Mouse (Mus musculus): ENCODE data around the gene Gm21987. TPM values are rescaled to one million over a fixed set of nuclear protein-coding genes. Genes with fewer than 3 reads are reported as not detected.

Gm21987 gene
- polyA plus RNA-seq, 1 experiment from 2014 or later, result not detected

- DNase-seq (ENCODE audit: low spot score), result no peak
- peaks cover 11% of the 10 kb centered on the region for H3K4me1 ChIP-seq (replicated peaks; ENCODE audit: control insufficient read depth, insufficient read depth, low read length)
- no peak for ATAC-seq (ENCODE audit: low FRiP score)
- H3K4me3 ChIP-seq (replicated peaks; ENCODE audit: low read length), result no peak overlapping the region
- H3K27me3 ChIP-seq (ENCODE audit: control insufficient read depth, insufficient read depth, low read length), result no peaks in the 10 kb centered on the region
- H3K36me3 ChIP-seq (replicated peaks; ENCODE audit: control insufficient read depth, insufficient read depth), result no peaks in the 10 kb centered on the region
- WGBS, result 94% methylated on average over 7 of the region's 7 CpGs
- no peak overlapping the region for H3K27ac ChIP-seq
- H3K9me3 ChIP-seq (ENCODE audit: control insufficient read depth, low read length), result no peaks in the 10 kb centered on the region
- H3K9ac ChIP-seq, result no peak overlapping the region
- no peak overlapping the region for H3K4me2 ChIP-seq (replicated peaks)
These were observed 56.8 kb downstream of the Gm21987 start for GRCm38 (mm10) chr16:38403639-38404038.

DNA sequence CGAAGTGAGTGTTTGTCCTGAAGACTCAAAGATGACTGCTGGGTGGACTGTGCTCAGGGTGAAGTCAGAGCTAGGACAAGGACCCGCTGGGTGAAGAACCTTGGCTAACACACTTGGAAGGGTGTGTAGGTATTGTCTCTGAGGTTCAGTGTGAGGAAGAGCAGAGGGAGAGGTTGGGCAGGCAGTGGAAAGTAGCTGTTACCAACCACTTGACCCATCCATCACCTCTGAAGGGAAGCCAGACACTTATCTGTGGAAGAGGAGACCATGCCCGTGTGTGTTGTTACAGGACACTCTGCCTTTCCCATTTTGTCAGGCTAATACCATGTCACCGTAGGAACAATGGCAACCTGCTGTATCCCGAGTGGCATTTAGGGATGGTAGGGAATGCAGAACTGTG is 59.5 kb downstream of the Gm21987 start:
- no peaks in the 10 kb centered on the region for H3K27me3 ChIP-seq (ENCODE audit: control insufficient read depth, insufficient read depth, low read length)
- H3K9ac ChIP-seq, result no peak overlapping the region
- no peaks in the 10 kb centered on the region for H3K9me3 ChIP-seq (ENCODE audit: control insufficient read depth, low read length)
- ATAC-seq (ENCODE audit: low FRiP score) (no peak), DNase-seq (ENCODE audit: low spot score) (no peak)
- WGBS, result 68% methylated on average over 5 of the region's 5 CpGs
- no peak overlapping the region for H3K4me2 ChIP-seq (replicated peaks)
- no peak overlapping the region for H3K4me3 ChIP-seq (replicated peaks; ENCODE audit: low read length)
- no peaks in the 10 kb centered on the region for H3K36me3 ChIP-seq (replicated peaks; ENCODE audit: control insufficient read depth, insufficient read depth)
- no peaks in the 10 kb centered on the region for H3K4me1 ChIP-seq (replicated peaks; ENCODE audit: control insufficient read depth, insufficient read depth, low read length)
- no peak overlapping the region for H3K27ac ChIP-seq

DNA sequence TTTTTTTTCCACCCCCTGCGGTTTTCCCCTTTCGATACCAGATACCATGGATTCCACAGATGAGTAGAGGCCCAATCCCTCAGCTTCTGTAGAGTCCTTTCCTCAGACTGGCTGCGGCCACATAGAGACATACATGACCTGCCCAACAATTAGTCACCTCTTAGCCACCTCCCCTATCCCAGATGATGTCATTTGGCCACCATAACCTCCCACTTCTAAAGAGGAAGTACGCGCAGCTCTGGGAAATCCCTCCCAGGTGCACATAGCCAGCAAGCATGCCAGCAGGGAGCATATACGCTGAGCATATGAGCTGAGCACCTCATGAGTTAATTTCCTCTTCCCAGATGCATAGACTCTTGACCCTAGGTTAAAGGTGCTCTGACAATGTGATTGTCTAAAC is 59.9 kb downstream of the Gm21987 start:
- Histone ChIP-seq H3K27me3 (ENCODE audit: control insufficient read depth, insufficient read depth, low read length) (no peaks in the 10 kb centered on the region), H3K9ac (no peak overlapping the region), H3K27ac (no peak overlapping the region), H3K9me3 (ENCODE audit: control insufficient read depth, low read length) (no peaks in the 10 kb centered on the region), H3K4me2 (replicated peaks) (no peak overlapping the region), H3K4me3 (replicated peaks; ENCODE audit: low read length) (no peak overlapping the region), H3K4me1 (replicated peaks; ENCODE audit: control insufficient read depth, insufficient read depth, low read length) (no peaks in the 10 kb centered on the region), H3K36me3 (replicated peaks; ENCODE audit: control insufficient read depth, insufficient read depth) (no peaks in the 10 kb centered on the region)
- WGBS, result 83% methylated on average over 6 of the region's 6 CpGs
- no peak for DNase-seq (ENCODE audit: low spot score)
- no peak for ATAC-seq (ENCODE audit: low FRiP score)

DNA sequence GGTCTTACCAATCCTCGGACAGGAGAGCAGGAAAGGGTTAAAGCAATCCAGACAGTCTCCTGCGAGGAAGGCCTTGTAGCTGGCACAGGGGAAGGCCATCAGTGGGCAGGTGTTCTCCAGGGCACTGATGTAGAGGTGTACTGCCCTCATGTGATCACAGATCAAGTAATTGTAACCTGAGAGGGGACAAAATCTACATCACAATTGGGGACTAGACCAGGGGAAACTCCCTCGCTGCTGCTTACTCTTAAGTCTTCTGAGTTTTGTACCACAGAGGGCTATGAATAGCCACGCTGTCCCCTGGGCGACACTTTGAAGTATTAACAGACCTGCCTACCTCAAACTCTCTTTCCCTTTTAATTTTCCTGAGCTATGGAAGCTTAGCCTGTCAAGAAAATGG is 60.7 kb downstream of the Gm21987 start:
- Histone ChIP-seq H3K4me3 (replicated peaks; ENCODE audit: low read length) (no peak overlapping the region), H3K27me3 (ENCODE audit: control insufficient read depth, insufficient read depth, low read length) (no peaks in the 10 kb centered on the region), H3K36me3 (replicated peaks; ENCODE audit: control insufficient read depth, insufficient read depth) (no peaks in the 10 kb centered on the region), H3K4me1 (replicated peaks; ENCODE audit: control insufficient read depth, insufficient read depth, low read length) (no peaks in the 10 kb centered on the region), H3K4me2 (replicated peaks) (no peak overlapping the region), H3K9me3 (ENCODE audit: control insufficient read depth, low read length) (no peaks in the 10 kb centered on the region), H3K27ac (no peak overlapping the region), H3K9ac (no peak overlapping the region)
- DNase-seq (ENCODE audit: low spot score) (no peak), ATAC-seq (ENCODE audit: low FRiP score) (no peak)
- WGBS, result 38% methylated on average over 5 of the region's 5 CpGs

DNA sequence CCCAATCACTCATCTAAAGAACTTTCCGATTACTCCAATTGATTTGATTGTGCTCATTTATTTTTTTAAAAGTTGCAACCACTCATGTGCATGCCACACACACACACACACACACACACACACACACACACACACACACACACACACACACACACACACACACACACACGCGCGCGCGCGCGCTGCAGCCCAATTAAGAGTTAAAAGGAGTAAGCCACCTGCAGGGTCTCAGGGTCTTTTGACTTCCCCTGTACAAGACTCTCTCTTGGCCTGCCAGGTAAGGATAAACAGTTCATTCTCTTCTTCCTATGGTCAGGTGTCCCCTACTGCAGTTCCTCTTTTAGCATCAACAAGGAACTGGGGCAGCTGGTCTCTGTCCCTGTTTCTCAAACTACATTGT is 61.6 kb downstream of the Gm21987 start:
- Histone ChIP-seq H3K4me1 (replicated peaks; ENCODE audit: control insufficient read depth, insufficient read depth, low read length) (no peaks in the 10 kb centered on the region), H3K9ac (no peak overlapping the region), H3K36me3 (replicated peaks; ENCODE audit: control insufficient read depth, insufficient read depth) (no peaks in the 10 kb centered on the region), H3K27ac (no peak overlapping the region), H3K4me3 (replicated peaks; ENCODE audit: low read length) (no peak overlapping the region), H3K4me2 (replicated peaks) (no peak overlapping the region), H3K27me3 (ENCODE audit: control insufficient read depth, insufficient read depth, low read length) (no peaks in the 10 kb centered on the region), H3K9me3 (ENCODE audit: control insufficient read depth, low read length) (no peaks in the 10 kb centered on the region)
- DNase-seq (ENCODE audit: low spot score) (no peak), ATAC-seq (ENCODE audit: low FRiP score) (no peak)
- WGBS, result 85% methylated on average over 8 of the region's 8 CpGs

Other genes starting within 250 kb of the Gm21987 start
- not detected in 2 replicates for gene Nr1i2, start 52.2 kb upstream of the Gm21987 start, polyA plus RNA-seq (2014; fragmentation: Nextera tagmentation; extraction: Ambion mirVana)
- 1.2 and 1.5 TPM in 2 replicates for gene Maats1, start 4.9 kb upstream of the Gm21987 start, polyA plus RNA-seq (2014; fragmentation: Nextera tagmentation; extraction: Ambion mirVana)
- 74.3 and 97.1 TPM in 2 replicates for gene Cox17, start within 50 bp of the Gm21987 start, polyA plus RNA-seq (2014; fragmentation: Nextera tagmentation; extraction: Ambion mirVana)
- gene Popdc2, start 15.2 kb downstream of the Gm21987 start, polyA plus RNA-seq (2014; fragmentation: Nextera tagmentation; extraction: Ambion mirVana), result 0.24 and 0.26 TPM in 2 replicates
- 0.32 and 0.38 TPM in 2 replicates for gene Pla1a, start 86.1 kb downstream of the Gm21987 start, polyA plus RNA-seq (2014; fragmentation: Nextera tagmentation; extraction: Ambion mirVana)
- gene Adprh, start 105.7 kb downstream of the Gm21987 start, polyA plus RNA-seq (2014; fragmentation: Nextera tagmentation; extraction: Ambion mirVana), result 136 and 146 TPM in 2 replicates
- 0.64 and 0.88 TPM in 2 replicates for gene Cd80, start 108.5 kb downstream of the Gm21987 start, polyA plus RNA-seq (2014; fragmentation: Nextera tagmentation; extraction: Ambion mirVana)
- gene Timmdc1, start 175.6 kb downstream of the Gm21987 start, polyA plus RNA-seq (2014; fragmentation: Nextera tagmentation; extraction: Ambion mirVana), result 25.0 and 29.8 TPM in 2 replicates
- 53.6 and 54.1 TPM in 2 replicates for gene Poglut1, start 203.2 kb downstream of the Gm21987 start, polyA plus RNA-seq (2014; fragmentation: Nextera tagmentation; extraction: Ambion mirVana)
- gene Tmem39a, start 211.7 kb downstream of the Gm21987 start, polyA plus RNA-seq (2014; fragmentation: Nextera tagmentation; extraction: Ambion mirVana), result 33.2 and 45.9 TPM in 2 replicates